Mouse (Mus musculus): ENCODE measurements around the gene Dpt. TPM values are rescaled to one million over a fixed set of nuclear protein-coding genes. Genes with fewer than 3 reads are reported as not detected.

Dpt gene
- 6.1 and 8.3 TPM in 2 replicates for polyA plus RNA-seq (2015; fragmentation: Nextera tagmentation; extraction: Ambion mirVana)

- Histone ChIP-seq H3K9ac (no peak within 1 kb of the TSS), H3K27me3 (no peaks in the 10 kb centered on the region), H3K9me3 (no peaks in the 10 kb centered on the region), H3K4me3 (no peak within 1 kb of the TSS), H3K27ac (no peak within 1 kb of the TSS; the same call in 1 of the 2 replicates), H3K36me3 (no peaks in the 10 kb centered on the region), H3K4me2 (peak within 1 kb of the TSS; percentile 27), H3K4me1 (peaks cover 26% of the 10 kb centered on the region)
- 0 out of 2 replicates have a peak, but pooled peaks have one; percentile 37 for ATAC-seq (ENCODE audit: insufficient number of reproducible peaks, insufficient read depth, low FRiP score, low TSS enrichment, low read depth)
- 56% methylated on average over 8 of the region's 8 CpGs for WGBS
Measured at GRCm38 (mm10) chr1:164796471-164796870, at the start of gene Dpt. Gene Dpt, plus strand, starts transcription at chr1:164796644.

DNA sequence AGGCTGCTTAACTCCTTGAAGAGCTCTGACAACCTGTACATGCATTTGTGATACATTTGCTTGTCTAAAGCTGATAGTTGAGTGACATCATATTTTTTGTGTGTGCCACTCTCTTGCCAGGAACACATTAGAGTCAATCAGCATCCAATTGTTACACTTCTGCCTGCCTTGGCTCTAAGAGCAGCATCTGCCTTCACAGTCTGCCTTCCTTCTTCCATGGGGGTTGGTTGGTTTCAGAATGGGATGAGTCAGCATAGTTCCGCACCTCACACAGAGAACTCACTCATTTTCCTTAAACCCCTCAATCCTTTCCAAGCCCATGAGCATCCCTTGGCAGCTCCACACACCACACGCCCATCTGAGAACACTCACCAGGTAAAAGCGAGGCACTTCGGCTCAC is 42.7 kb upstream of the Dpt start:
- H3K36me3 ChIP-seq = no peaks in the 10 kb centered on the region

DNA sequence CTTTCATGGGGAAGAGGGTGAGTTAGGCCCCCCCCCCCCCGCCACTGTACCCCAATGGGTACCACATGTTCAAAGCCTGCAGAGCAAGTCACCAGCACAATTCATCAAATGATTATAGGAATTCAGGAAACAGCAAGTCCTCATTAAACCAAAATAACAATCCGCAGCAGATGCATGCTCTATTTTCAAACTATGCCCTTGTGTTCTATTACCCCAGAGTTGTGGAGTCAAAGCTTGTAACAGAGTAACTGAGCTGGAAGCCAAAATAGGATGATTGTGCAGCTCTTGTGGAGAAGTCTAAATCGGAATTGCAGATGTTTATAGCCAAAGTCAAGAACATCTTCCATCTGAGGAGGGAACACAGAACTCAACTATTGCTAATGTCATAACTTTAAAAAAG is 40.8 kb upstream of the Dpt start:
- H3K36me3 ChIP-seq = no peaks in the 10 kb centered on the region
- no peak overlapping the region for H3K27ac ChIP-seq
- 47% methylated on average over 3 of the region's 3 CpGs for WGBS
- H3K4me1 ChIP-seq = no peaks in the 10 kb centered on the region
- H3K9ac ChIP-seq = no peak overlapping the region
- no peaks in the 10 kb centered on the region for H3K27me3 ChIP-seq
- no peaks in the 10 kb centered on the region for H3K9me3 ChIP-seq
- H3K4me2 ChIP-seq = no peak overlapping the region
- no peak for ATAC-seq (ENCODE audit: insufficient number of reproducible peaks, insufficient read depth, low FRiP score, low TSS enrichment, low read depth)
- no peak overlapping the region for H3K4me3 ChIP-seq

More for the DNA sequence above, 42.7 kb upstream of the Dpt start:
- H3K4me1 ChIP-seq = no peaks in the 10 kb centered on the region
- H3K27ac ChIP-seq = no peak overlapping the region
- H3K9ac ChIP-seq = no peak overlapping the region
- H3K9me3 ChIP-seq = no peaks in the 10 kb centered on the region
- 93% methylated on average over 4 of the region's 4 CpGs for WGBS
- H3K27me3 ChIP-seq = no peaks in the 10 kb centered on the region
- no peak overlapping the region for H3K4me2 ChIP-seq
- no peak overlapping the region for H3K4me3 ChIP-seq
- ATAC-seq (ENCODE audit: insufficient number of reproducible peaks, insufficient read depth, low FRiP score, low TSS enrichment, low read depth) = no peak

DNA sequence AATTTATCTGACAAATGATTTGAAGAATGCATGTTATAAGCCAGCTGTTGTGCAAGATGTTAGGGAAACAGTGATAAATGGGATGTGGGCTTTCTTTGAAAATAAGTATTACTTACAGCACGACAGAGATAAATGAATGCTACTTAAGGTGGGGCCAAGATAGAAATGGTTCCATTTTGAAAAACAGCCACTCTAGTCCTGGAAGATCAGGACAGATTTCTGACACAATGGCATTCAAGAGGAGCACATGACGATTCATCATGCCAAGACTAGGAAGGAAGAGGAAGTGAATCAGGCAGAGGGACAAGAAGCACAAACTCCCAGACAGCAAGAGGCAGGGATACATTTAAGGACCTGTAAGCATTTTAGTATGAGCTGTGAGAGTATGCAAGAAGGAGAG is 39.5 kb upstream of the Dpt start:
- no peak overlapping the region for H3K4me2 ChIP-seq
- H3K27me3 ChIP-seq = no peaks in the 10 kb centered on the region
- ATAC-seq (ENCODE audit: insufficient number of reproducible peaks, insufficient read depth, low FRiP score, low TSS enrichment, low read depth) = no peak
- no peaks in the 10 kb centered on the region for H3K9me3 ChIP-seq
- no peak overlapping the region for H3K9ac ChIP-seq
- WGBS = 64% methylated on average over 2 of the region's 2 CpGs
- no peak overlapping the region for H3K27ac ChIP-seq
- no peaks in the 10 kb centered on the region for H3K4me1 ChIP-seq
- H3K4me3 ChIP-seq = no peak overlapping the region
- H3K36me3 ChIP-seq = no peaks in the 10 kb centered on the region

GRCm38 (mm10) chr1:164758401-164758800 is 38.0 kb upstream of the Dpt start:
- no peak overlapping the region for H3K9ac ChIP-seq
- H3K9me3 ChIP-seq = no peaks in the 10 kb centered on the region
- no peak overlapping the region for H3K4me2 ChIP-seq
- H3K27ac ChIP-seq = no peak overlapping the region
- H3K4me3 ChIP-seq = no peak overlapping the region
- H3K4me1 ChIP-seq = no peaks in the 10 kb centered on the region
- no peaks in the 10 kb centered on the region for H3K27me3 ChIP-seq
- ATAC-seq (ENCODE audit: insufficient number of reproducible peaks, insufficient read depth, low FRiP score, low TSS enrichment, low read depth) = no peak
- no peaks in the 10 kb centered on the region for H3K36me3 ChIP-seq
- WGBS = 76% methylated on average over 2 of the region's 2 CpGs

DNA sequence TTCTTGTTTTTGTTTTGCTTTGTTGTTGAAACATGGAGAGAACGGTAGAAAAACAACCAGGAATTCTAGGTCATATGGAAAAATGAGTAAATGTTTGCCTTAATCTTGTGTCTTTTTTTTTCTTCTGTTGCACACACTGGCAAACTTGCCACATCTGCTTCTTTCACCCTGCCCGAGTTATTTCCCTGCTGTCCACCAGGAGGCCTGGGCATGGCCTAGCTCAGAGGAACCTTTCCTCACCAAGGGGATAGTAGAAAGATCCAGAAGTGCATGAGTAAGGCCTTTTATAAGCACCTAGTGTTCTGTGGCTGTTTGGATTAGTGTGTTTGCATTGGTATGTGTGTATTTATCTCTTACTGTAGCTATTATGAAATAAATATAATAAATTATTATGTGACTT is 34.2 kb upstream of the Dpt start:
- Histone ChIP-seq H3K4me2 (no peak overlapping the region), H3K9ac (no peak overlapping the region), H3K27me3 (no peaks in the 10 kb centered on the region), H3K36me3 (no peaks in the 10 kb centered on the region), H3K9me3 (no peaks in the 10 kb centered on the region), H3K4me1 (no peaks in the 10 kb centered on the region), H3K27ac (no peak overlapping the region), H3K4me3 (no peak overlapping the region)
- ATAC-seq (ENCODE audit: insufficient number of reproducible peaks, insufficient read depth, low FRiP score, low TSS enrichment, low read depth) = no peak
- 53% methylated on average over 2 of the region's 2 CpGs for WGBS

DNA sequence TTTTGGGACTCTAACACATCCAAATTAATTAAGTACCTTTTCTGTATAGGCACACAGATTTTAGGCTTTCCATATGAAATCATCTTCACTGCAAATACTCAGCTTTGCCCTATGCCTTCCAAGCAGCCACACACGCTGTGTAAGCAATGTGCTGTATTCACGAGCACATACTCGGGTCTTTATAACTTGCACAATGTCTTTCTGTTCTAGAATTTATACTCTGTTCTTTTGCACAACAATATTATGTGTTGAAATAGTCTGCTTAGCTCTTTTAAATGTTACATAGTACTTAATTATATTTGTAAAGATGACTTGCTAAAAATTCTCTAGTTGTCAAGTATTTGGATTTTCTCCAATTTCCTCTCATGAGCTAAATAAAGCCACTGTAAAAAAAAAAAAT is 29.8 kb upstream of the Dpt start:
- H3K27me3 ChIP-seq = no peaks in the 10 kb centered on the region
- H3K4me2 ChIP-seq = no peak overlapping the region
- H3K36me3 ChIP-seq = no peaks in the 10 kb centered on the region
- no peaks in the 10 kb centered on the region for H3K4me1 ChIP-seq
- H3K9ac ChIP-seq = no peak overlapping the region
- no peaks in the 10 kb centered on the region for H3K9me3 ChIP-seq
- ATAC-seq (ENCODE audit: insufficient number of reproducible peaks, insufficient read depth, low FRiP score, low TSS enrichment, low read depth) = no peak
- no peak overlapping the region for H3K4me3 ChIP-seq
- 87% methylated on average over 3 of the region's 3 CpGs for WGBS
- H3K27ac ChIP-seq = no peak overlapping the region

DNA sequence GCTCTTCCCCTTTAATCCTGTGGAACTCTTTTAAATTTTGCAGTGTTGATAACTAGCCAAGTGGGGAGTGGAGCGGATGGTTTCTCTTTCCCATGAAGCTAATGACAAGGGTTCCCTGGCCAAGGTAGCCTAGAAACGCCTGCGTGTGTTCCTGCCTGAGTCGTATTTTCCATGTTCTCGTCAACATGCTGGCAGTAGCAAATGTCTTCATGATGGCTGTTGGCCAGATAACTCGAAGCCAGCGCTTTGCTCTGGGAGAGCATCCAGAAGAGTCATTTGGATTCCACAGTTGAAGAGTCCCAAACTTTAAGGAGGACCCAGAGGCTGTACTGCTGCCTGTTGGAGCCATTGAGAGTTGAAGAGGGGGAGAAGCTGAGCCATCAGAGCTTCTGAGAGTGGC is 25.8 kb upstream of the Dpt start:
- 84% methylated on average over 7 of the region's 7 CpGs for WGBS
- no peak overlapping the region for H3K4me3 ChIP-seq
- no peaks in the 10 kb centered on the region for H3K36me3 ChIP-seq
- H3K9me3 ChIP-seq = no peaks in the 10 kb centered on the region; the same call in 1 of the 2 replicates
- H3K27me3 ChIP-seq = no peaks in the 10 kb centered on the region
- no peak overlapping the region for H3K27ac ChIP-seq
- ATAC-seq (ENCODE audit: insufficient number of reproducible peaks, insufficient read depth, low FRiP score, low TSS enrichment, low read depth) = no peak
- no peak overlapping the region for H3K9ac ChIP-seq
- H3K4me1 ChIP-seq = no peaks in the 10 kb centered on the region
- no peak overlapping the region for H3K4me2 ChIP-seq

- no peaks in the 10 kb centered on the region for H3K27me3 ChIP-seq
- H3K27ac ChIP-seq = no peak overlapping the region
- no peak for ATAC-seq (ENCODE audit: insufficient number of reproducible peaks, insufficient read depth, low FRiP score, low TSS enrichment, low read depth)
- no peak overlapping the region for H3K4me3 ChIP-seq
- H3K9ac ChIP-seq = no peak overlapping the region
- 48% methylated on average over 7 of the region's 7 CpGs for WGBS
- H3K4me2 ChIP-seq = no peak overlapping the region
- peaks cover 4% of the 10 kb centered on the region; the same call in 1 of the 2 replicates for H3K4me1 ChIP-seq
- H3K36me3 ChIP-seq = no peaks in the 10 kb centered on the region
- peaks cover 4% of the 10 kb centered on the region; the same call in 1 of the 2 replicates for H3K9me3 ChIP-seq
Measured at GRCm38 (mm10) chr1:164780851-164781510, 15.5 kb upstream of the Dpt start.

GRCm38 (mm10) chr1:164786165-164786564 is 10.3 kb upstream of the Dpt start:
- no peak for ATAC-seq (ENCODE audit: insufficient number of reproducible peaks, insufficient read depth, low FRiP score, low TSS enrichment, low read depth)
- WGBS = 90% methylated on average over 5 of the region's 5 CpGs
- H3K9me3 ChIP-seq = no peaks in the 10 kb centered on the region
- no peaks in the 10 kb centered on the region for H3K36me3 ChIP-seq
- H3K4me1 ChIP-seq = no peaks in the 10 kb centered on the region; the same call in 1 of the 2 replicates
- H3K4me2 ChIP-seq = no peak overlapping the region
- no peaks in the 10 kb centered on the region for H3K27me3 ChIP-seq
- H3K27ac ChIP-seq = no peak overlapping the region
- H3K9ac ChIP-seq = no peak overlapping the region
- H3K4me3 ChIP-seq = no peak overlapping the region

DNA sequence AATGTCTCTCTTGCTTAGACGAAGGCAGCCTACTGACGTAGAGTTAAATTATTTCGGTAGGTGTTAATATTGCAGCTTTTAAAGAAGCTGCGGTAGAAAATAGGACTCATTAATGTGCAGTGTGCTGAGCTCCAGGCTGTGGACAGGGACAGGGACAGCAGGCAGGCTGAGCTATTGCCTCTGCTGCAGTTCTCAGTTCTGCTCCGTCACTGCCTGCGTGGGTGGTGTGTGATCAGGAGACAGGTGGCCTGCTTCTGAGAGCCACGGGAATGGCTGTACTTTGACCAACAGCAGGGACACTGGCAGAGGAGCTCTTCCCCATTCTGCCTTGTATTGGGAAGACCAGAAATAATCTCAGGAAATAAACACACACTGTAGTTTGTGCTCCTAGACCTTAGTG is 8.7 kb upstream of the Dpt start:
- WGBS = 80% methylated on average over 7 of the region's 7 CpGs
- Histone ChIP-seq H3K36me3 (no peaks in the 10 kb centered on the region), H3K9ac (no peak overlapping the region), H3K27me3 (no peaks in the 10 kb centered on the region), H3K9me3 (no peaks in the 10 kb centered on the region), H3K4me1 (no peaks in the 10 kb centered on the region), H3K4me2 (no peak overlapping the region), H3K27ac (no peak overlapping the region), H3K4me3 (no peak overlapping the region)
- no peak for ATAC-seq (ENCODE audit: insufficient number of reproducible peaks, insufficient read depth, low FRiP score, low TSS enrichment, low read depth)

DNA sequence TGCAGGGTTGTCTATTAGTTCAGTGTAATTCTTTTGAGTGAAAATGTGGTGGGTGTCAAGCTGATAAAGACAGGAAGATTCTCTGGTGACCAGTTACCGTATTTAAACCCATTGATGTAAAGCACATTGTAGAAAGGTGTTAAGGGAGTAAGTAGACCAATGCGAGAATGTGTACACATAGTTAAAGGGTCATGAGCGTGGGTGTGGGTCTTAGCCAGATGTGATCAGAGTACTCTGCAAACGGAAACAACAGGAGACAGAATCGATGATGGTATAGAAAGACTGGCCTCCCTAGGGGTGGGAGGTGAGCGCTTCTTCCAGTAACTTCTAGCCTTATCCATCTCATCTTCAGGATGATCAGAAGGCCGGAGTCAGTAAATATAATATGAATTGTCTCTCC is 8.2 kb upstream of the Dpt start:
- H3K27me3 ChIP-seq = no peaks in the 10 kb centered on the region
- H3K4me3 ChIP-seq = no peak overlapping the region
- 90% methylated on average over 7 of the region's 7 CpGs for WGBS
- no peak for ATAC-seq (ENCODE audit: insufficient number of reproducible peaks, insufficient read depth, low FRiP score, low TSS enrichment, low read depth)
- H3K9ac ChIP-seq = no peak overlapping the region
- H3K27ac ChIP-seq = no peak overlapping the region
- no peak overlapping the region for H3K4me2 ChIP-seq
- H3K9me3 ChIP-seq = no peaks in the 10 kb centered on the region
- no peaks in the 10 kb centered on the region for H3K4me1 ChIP-seq
- H3K36me3 ChIP-seq = no peaks in the 10 kb centered on the region

All from embryonic facial prominence, embryonic 13.5 days (tissue).